Mouse (Mus musculus): ENCODE data around the gene Lhx4. TPM values are rescaled to one million over a fixed set of nuclear protein-coding genes. Genes with fewer than 3 reads are reported as not detected.

The Lhx4 gene
- polyA plus RNA-seq, 1 experiment from 2014 or later, result not detected

- no peaks in the 10 kb centered on the region for H3K4me1 ChIP-seq (replicated peaks)
- H3K36me3 ChIP-seq (replicated peaks), result no peaks in the 10 kb centered on the region
- no peaks in the 10 kb centered on the region for H3K27me3 ChIP-seq
- no peak overlapping the region for H3K9ac ChIP-seq
- no peak overlapping the region for H3K4me2 ChIP-seq
- ATAC-seq (ENCODE audit: insufficient read depth), result no peak
- no peak overlapping the region for H3K4me3 ChIP-seq (replicated peaks)
- 70% methylated on average over 5 of the region's 5 CpGs for whole genome bisulfite sequencing (ENCODE audit: insufficient replicate concordance)
- H3K27ac ChIP-seq (replicated peaks), result no peak overlapping the region
- H3K9me3 ChIP-seq (replicated peaks), result no peaks in the 10 kb centered on the region
Measured at GRCm38 (mm10) chr1:155693443-155693842, 58.0 kb downstream of the Lhx4 start.

GRCm38 (mm10) chr1:155693026-155693425, 58.5 kb downstream of the Lhx4 start:
- no peaks in the 10 kb centered on the region for H3K27me3 ChIP-seq
- H3K9me3 ChIP-seq (replicated peaks), result no peaks in the 10 kb centered on the region
- no peaks in the 10 kb centered on the region for H3K36me3 ChIP-seq (replicated peaks)
- no peak overlapping the region for H3K4me2 ChIP-seq
- no peak overlapping the region for H3K27ac ChIP-seq (replicated peaks)
- H3K4me1 ChIP-seq (replicated peaks), result no peaks in the 10 kb centered on the region
- no peak for ATAC-seq (ENCODE audit: insufficient read depth)
- WGBS (ENCODE audit: insufficient replicate concordance), result 83% methylated on average over 11 of the region's 11 CpGs
- no peak overlapping the region for H3K9ac ChIP-seq
- no peak overlapping the region for H3K4me3 ChIP-seq (replicated peaks)

- 78% methylated on average over 6 of the region's 6 CpGs for WGBS (ENCODE audit: insufficient replicate concordance)
- no peak for ATAC-seq (ENCODE audit: insufficient read depth)
Measured at GRCm38 (mm10) chr1:155692230-155692629, 59.3 kb downstream of the Lhx4 start.

GRCm38 (mm10) chr1:155689558-155689957, 61.9 kb downstream of the Lhx4 start:
- ATAC-seq (ENCODE audit: insufficient read depth), result no peak
- Histone ChIP-seq H3K9me3 (replicated peaks) (no peaks in the 10 kb centered on the region), H3K36me3 (replicated peaks) (no peaks in the 10 kb centered on the region), H3K27me3 (no peaks in the 10 kb centered on the region), H3K4me1 (replicated peaks) (no peaks in the 10 kb centered on the region), H3K4me3 (replicated peaks) (no peak overlapping the region), H3K27ac (replicated peaks) (no peak overlapping the region), H3K4me2 (no peak overlapping the region), H3K9ac (no peak overlapping the region)
- 83% methylated on average over 5 of the region's 5 CpGs for WGBS (ENCODE audit: insufficient replicate concordance)

More at GRCm38 (mm10) chr1:155692230-155692629, 59.3 kb downstream of the Lhx4 start:
- Histone ChIP-seq H3K27me3 (no peaks in the 10 kb centered on the region), H3K4me3 (replicated peaks) (no peak overlapping the region), H3K9ac (no peak overlapping the region), H3K4me2 (no peak overlapping the region), H3K36me3 (replicated peaks) (no peaks in the 10 kb centered on the region), H3K27ac (replicated peaks) (no peak overlapping the region), H3K4me1 (replicated peaks) (no peaks in the 10 kb centered on the region), H3K9me3 (replicated peaks) (no peaks in the 10 kb centered on the region)

- no peak overlapping the region for H3K4me2 ChIP-seq
- WGBS (ENCODE audit: insufficient replicate concordance), result 67% methylated on average over 4 of the region's 4 CpGs
- no peaks in the 10 kb centered on the region for H3K36me3 ChIP-seq (replicated peaks)
- no peak overlapping the region for H3K27ac ChIP-seq (replicated peaks)
- H3K9ac ChIP-seq, result no peak overlapping the region
- H3K9me3 ChIP-seq (replicated peaks), result no peaks in the 10 kb centered on the region
- no peaks in the 10 kb centered on the region for H3K27me3 ChIP-seq
- no peak for ATAC-seq (ENCODE audit: insufficient read depth)
- H3K4me3 ChIP-seq (replicated peaks), result no peak overlapping the region
- no peaks in the 10 kb centered on the region for H3K4me1 ChIP-seq (replicated peaks)
Measured at GRCm38 (mm10) chr1:155689141-155689540, 62.3 kb downstream of the Lhx4 start.

GRCm38 (mm10) chr1:155686816-155687215, 64.7 kb downstream of the Lhx4 start:
- no peak overlapping the region for H3K4me3 ChIP-seq (replicated peaks)
- H3K4me1 ChIP-seq (replicated peaks), result no peaks in the 10 kb centered on the region
- H3K27ac ChIP-seq (replicated peaks), result no peak overlapping the region
- no peaks in the 10 kb centered on the region for H3K9me3 ChIP-seq (replicated peaks)
- H3K36me3 ChIP-seq (replicated peaks), result no peaks in the 10 kb centered on the region
- WGBS (ENCODE audit: insufficient replicate concordance), result 76% methylated on average over 15 of the region's 15 CpGs
- H3K9ac ChIP-seq, result no peak overlapping the region
- no peaks in the 10 kb centered on the region for H3K27me3 ChIP-seq
- ATAC-seq (ENCODE audit: insufficient read depth), result no peak
- no peak overlapping the region for H3K4me2 ChIP-seq

- 75% methylated on average over 10 of the region's 10 CpGs for WGBS (ENCODE audit: insufficient replicate concordance)
- Histone ChIP-seq H3K4me2 (no peak overlapping the region), H3K4me3 (replicated peaks) (no peak overlapping the region), H3K9me3 (replicated peaks) (no peaks in the 10 kb centered on the region), H3K4me1 (replicated peaks) (no peaks in the 10 kb centered on the region), H3K9ac (no peak overlapping the region), H3K27ac (replicated peaks) (no peak overlapping the region), H3K27me3 (no peaks in the 10 kb centered on the region), H3K36me3 (replicated peaks) (no peaks in the 10 kb centered on the region)
- no peak for ATAC-seq (ENCODE audit: insufficient read depth)
Measured at GRCm38 (mm10) chr1:155681116-155681799, 70.2 kb downstream of the Lhx4 start.

- no peak for ATAC-seq (ENCODE audit: insufficient read depth)
- Histone ChIP-seq H3K36me3 (replicated peaks) (no peaks in the 10 kb centered on the region), H3K4me2 (no peak overlapping the region), H3K4me1 (replicated peaks) (no peaks in the 10 kb centered on the region), H3K9me3 (replicated peaks) (no peaks in the 10 kb centered on the region), H3K9ac (no peak overlapping the region), H3K4me3 (replicated peaks) (no peak overlapping the region), H3K27ac (replicated peaks) (no peak overlapping the region), H3K27me3 (no peaks in the 10 kb centered on the region)
- WGBS (ENCODE audit: insufficient replicate concordance), result 81% methylated on average over 6 of the region's 6 CpGs
Measured at GRCm38 (mm10) chr1:155675570-155675969, 75.9 kb downstream of the Lhx4 start.

- ATAC-seq (ENCODE audit: insufficient read depth), result no peak
Measured at GRCm38 (mm10) chr1:155663994-155664393, 87.5 kb downstream of the Lhx4 start.

GRCm38 (mm10) chr1:155656321-155656720, 95.2 kb downstream of the Lhx4 start:
- WGBS (ENCODE audit: insufficient replicate concordance), result 68% methylated on average over 5 of the region's 5 CpGs
- no peak overlapping the region for H3K9ac ChIP-seq
- H3K9me3 ChIP-seq (replicated peaks), result no peaks in the 10 kb centered on the region
- no peak overlapping the region for H3K4me3 ChIP-seq (replicated peaks)
- ATAC-seq (ENCODE audit: insufficient read depth), result no peak
- H3K4me2 ChIP-seq, result no peak overlapping the region
- H3K4me1 ChIP-seq (replicated peaks), result no peaks in the 10 kb centered on the region
- H3K27ac ChIP-seq (replicated peaks), result no peak overlapping the region
- H3K36me3 ChIP-seq (replicated peaks), result no peaks in the 10 kb centered on the region
- no peaks in the 10 kb centered on the region for H3K27me3 ChIP-seq

More at GRCm38 (mm10) chr1:155663994-155664393, 87.5 kb downstream of the Lhx4 start:
- Histone ChIP-seq H3K4me1 (replicated peaks) (peaks cover 4% of the 10 kb centered on the region; the same call in 1 of the 2 replicates), H3K27me3 (no peaks in the 10 kb centered on the region), H3K9ac (no peak overlapping the region), H3K4me2 (no peak overlapping the region), H3K27ac (replicated peaks) (no peak overlapping the region), H3K9me3 (replicated peaks) (no peaks in the 10 kb centered on the region), H3K36me3 (replicated peaks) (no peaks in the 10 kb centered on the region), H3K4me3 (replicated peaks) (no peak overlapping the region)
- 33% methylated on average over 5 of the region's 5 CpGs for WGBS (ENCODE audit: insufficient replicate concordance)

GRCm38 (mm10) chr1:155654961-155655360, 96.5 kb downstream of the Lhx4 start:
- no peaks in the 10 kb centered on the region for H3K36me3 ChIP-seq (replicated peaks)
- H3K4me2 ChIP-seq, result no peak overlapping the region
- H3K27me3 ChIP-seq, result no peaks in the 10 kb centered on the region
- H3K4me3 ChIP-seq (replicated peaks), result no peak overlapping the region
- ATAC-seq (ENCODE audit: insufficient read depth), result no peak
- no peak overlapping the region for H3K27ac ChIP-seq (replicated peaks)
- no peak overlapping the region for H3K9ac ChIP-seq
- no peaks in the 10 kb centered on the region for H3K9me3 ChIP-seq (replicated peaks)
- no peaks in the 10 kb centered on the region for H3K4me1 ChIP-seq (replicated peaks)
- WGBS (ENCODE audit: insufficient replicate concordance), result 65% methylated on average over 3 of the region's 3 CpGs
